Mouse (Mus musculus) skeletal muscle tissue, adult 2 months (tissue): ENCODE results near the gene Duox2.
"Not testable (repeated sequence)": the region's sequence is repeated elsewhere in the genome, so short reads cannot be mapped to it uniquely, and the experiment has no call there.

Experiments used
- DNase-seq: peaks from one replicate; pipeline ENCODE4 v3.0.0-alpha.2; 2012; ENCODE audit warnings: low read depth, low spot score

Gene Duox2

GRCm38 (mm10) chr2:122298096-122298499 lies at the start of gene Duox2:
TSS of gene Duox2 (minus strand) at chr2:122298449.
- DNase-seq: no peak

GRCm38 (mm10) chr2:122347257-122347656 lies 49.0 kb upstream of the Duox2 start:
- DNase-seq: no peak

- DNase-seq: not testable (repeated sequence)
Measured at GRCm38 (mm10) chr2:122346164-122346563, 47.9 kb upstream of the Duox2 start.

GRCm38 (mm10) chr2:122345106-122345893 lies 47.1 kb upstream of the Duox2 start:
- DNase-seq: no peak

DNA sequence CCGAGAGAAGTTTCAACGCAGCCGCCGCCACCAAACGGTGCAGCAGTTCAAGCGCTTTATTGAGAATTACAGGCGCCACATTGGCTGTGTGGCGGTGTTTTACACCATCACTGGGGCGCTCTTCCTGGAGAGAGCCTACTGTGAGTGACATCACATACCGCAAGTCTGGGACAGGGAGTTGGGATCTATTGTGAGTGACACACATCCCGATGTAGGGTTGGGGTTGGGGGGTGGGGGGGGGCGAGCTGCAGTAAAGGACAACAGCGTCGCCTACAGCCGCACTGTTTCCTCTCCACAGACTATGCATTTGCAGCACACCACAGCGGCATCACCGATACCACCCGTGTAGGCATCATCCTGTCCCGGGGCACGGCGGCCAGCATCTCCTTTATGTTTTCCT lies 39.0 kb upstream of the Duox2 start:
- no peak for DNase-seq

- DNase-seq: peak; percentile 19
Measured at GRCm38 (mm10) chr2:122334170-122334569, 35.9 kb upstream of the Duox2 start.

GRCm38 (mm10) chr2:122332222-122332621 lies 34.0 kb upstream of the Duox2 start:
- DNase-seq: no peak

GRCm38 (mm10) chr2:122330317-122330716 lies 32.1 kb upstream of the Duox2 start:
- DNase-seq: not testable (repeated sequence)

DNA sequence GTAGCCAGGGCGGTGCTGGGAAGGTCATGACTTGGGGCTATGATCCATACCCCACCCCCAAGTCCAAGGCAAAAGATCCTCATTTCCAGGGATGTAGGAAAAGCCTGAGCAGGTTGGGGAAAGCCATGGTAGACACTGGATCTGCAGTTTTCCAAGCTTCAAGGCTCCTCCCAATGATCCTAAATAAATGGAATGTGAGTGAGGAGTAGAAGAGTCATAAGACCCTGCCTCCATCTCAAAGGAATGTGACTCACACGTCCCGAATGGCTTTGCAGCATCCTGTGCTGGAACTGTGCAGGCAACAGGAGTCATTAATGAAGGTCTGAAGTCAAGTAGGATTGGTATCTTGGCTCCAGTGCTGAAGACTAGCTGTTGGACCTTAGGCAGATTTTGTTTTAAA lies 29.7 kb upstream of the Duox2 start:
- peak; percentile 21 for DNase-seq

DNA sequence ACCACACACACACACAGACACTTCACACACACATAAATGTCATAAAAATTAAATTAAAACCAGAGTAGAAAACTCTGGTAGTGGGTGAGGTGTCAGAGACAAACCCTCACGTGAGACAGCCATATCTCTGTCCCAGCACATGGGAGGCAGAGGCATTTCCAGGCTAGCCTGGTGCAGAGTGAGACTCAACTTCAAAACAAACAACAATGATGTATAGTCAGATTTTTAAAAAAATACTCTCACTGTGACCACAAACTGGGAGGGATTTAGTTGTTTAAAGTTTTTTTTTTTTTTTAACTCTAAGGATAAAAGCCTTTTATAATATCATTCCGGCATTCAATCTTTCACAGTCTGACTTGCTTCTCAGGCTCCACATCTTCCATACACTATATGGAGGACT lies 27.1 kb upstream of the Duox2 start:
- no peak for DNase-seq

DNA sequence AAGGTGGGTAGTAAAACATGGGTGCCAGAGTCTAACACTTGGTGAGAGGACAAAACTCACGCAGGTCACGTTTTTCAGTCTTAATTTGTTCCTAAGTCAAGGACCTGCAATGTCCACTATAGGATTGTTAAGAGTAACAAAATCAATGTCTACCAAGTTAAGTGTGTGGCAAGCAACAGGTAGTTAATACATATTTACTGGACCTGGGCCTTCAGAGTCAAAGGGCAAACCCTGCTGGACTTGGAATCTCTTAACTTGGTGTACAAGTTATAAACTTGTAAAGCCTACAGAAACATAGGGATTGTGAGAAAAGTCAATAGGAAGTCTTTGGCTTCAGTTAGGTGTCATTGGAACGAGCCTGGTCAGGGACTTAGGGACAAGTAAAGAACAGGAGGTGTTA lies 26.3 kb upstream of the Duox2 start:
- no peak for DNase-seq

DNA sequence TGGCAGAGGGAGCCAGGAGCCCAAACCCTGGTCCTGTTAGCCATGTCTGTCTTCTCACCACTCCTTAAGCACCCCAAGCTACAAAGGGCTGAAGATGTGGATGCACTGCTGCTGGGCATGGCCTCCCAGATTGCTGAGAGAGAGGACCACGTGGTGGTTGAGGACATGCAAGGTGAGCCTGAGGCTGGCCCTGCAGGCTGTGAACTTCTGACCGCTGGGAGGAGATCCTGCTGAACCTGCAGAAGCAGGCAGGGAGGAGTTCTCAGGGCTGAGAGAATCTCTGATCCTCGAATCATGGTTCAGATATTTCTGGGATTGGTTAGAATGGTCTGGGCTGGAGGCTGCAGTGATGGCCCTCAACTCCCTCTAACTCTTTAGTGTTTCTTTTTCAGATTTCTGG lies 25.7 kb upstream of the Duox2 start:
- DNase-seq: no peak

GRCm38 (mm10) chr2:122317384-122317783 lies 19.1 kb upstream of the Duox2 start:
- DNase-seq: peak; percentile 28

DNA sequence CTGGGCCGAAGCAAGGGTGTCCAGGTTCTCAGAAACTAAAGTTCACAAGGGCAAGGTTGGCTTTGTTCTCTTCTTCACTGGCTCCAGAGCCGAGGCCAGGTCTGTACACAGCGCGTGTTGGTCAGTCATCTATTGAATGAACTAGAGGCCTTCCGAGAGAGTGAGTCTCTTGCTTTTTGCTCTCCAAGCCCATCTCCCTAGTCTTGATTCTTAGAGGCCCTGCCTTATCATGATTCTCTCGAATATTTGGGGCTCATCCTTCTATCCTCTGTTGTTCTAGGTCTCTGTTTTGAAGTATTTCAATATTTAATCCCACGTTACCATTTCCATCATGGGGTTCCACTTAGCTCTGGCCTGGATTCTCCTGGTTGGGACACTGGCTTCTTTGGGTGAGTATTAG lies 17.1 kb upstream of the Duox2 start, which contains the start of gene Duox1:
TSS of gene Duox1 (plus strand) at position 301 of the 400 bp plus-strand sequence.
- no peak for DNase-seq

DNA sequence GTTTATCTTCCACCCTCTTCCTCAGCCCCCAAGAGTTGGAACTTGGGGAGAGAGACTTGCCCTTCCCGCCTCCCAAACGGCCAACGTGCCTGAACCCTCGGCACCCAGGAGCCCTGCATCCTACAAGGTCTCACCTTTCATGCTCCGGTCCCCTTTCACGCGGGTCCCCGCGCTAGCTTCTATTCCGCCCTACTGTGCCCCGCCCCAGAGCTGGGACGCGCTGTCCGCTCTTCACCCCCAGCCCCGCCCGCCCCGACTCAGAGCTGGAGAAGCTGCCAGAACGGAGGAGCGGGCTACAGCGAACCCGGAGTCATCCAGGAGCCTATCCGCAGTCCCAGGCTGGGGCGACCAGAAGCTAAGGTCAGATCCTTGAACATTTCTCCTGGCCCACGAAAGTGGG lies 15.3 kb upstream of the Duox2 start, which contains the start of gene Duoxa1:
TSS of gene Duoxa1 (minus strand) at position 195 of the 400 bp plus-strand sequence.
- DNase-seq: no peak

- DNase-seq: no peak
Measured at GRCm38 (mm10) chr2:122312722-122313417, 14.6 kb upstream of the Duox2 start.

DNA sequence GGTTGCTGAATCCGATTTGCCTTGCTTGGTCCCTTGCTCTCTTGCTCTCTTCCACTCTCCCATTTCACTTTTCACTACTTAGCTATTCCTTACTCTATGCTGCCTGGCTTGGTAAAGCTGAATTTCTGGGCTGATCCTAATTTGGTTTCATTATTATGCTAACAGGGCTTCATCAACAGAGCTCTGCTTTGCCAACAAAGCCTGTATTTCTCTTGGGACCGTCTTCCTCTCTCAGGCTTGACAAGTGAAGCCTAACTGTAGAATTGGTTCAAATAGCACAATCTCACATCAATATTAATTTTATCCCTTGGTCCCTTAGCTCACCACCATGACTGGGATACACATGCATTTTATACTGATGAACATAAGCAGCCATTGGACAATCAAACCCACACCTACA lies 13.3 kb upstream of the Duox2 start:
- DNase-seq: no peak

DNA sequence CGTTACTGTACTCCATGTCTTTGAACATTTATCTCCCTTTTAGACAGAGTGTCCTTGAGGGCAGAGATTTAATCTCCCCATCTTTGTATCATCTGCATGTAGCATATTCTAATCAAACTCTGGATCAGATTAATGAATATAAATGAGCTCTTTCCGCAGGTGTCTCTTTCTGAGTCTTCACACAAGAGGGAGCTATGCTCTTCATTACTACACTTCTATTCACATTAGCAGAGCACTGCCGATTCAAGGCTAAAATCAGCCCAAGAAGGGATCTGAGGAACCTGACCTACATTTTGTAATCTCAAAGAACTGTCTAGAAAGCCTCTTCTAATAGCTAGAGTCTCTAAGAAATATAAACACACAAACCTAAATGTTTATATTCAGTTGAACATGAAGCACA lies 11.4 kb upstream of the Duox2 start:
- DNase-seq: no peak

GRCm38 (mm10) chr2:122306184-122306583 lies 7.9 kb upstream of the Duox2 start:
- DNase-seq: no peak

DNA sequence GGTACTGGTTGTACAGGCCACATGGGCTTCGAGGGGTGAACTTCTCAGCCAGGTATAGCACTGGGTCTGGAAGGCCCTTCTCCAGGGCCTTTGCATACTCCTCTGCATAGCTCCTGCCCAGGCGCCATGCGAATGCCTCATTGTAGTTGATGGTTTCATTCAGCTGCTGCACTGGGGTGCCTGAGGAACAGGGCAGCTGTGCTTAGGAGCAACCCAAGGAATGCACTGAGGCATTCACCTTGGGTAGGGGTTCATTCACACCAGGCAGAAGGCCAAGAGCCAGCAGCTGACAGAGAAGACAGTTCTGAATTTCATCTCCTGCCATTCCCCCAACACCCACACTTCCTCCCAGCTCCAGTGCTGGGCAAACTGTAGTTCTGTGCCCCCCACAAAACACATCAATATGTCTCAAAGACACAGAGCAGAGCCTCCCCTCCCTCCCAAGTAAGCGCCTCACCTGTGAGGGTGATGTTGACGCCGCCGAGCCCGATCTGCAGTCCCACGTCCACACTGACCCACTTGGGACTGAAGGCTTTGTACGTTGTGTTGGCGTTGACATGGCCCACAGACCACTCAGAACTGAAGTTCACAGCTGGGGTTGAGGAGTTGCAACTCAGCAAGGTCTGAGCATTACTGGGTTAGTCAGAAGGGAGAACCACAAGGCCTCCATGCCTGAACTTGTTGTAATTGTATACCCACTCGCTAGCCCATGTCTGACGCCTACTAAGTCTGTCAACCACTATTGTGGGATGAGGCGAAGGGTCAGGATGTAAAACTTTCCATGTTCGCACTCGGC lies 7.0 kb upstream of the Duox2 start:
- no peak for DNase-seq

- no peak for DNase-seq
Measured at GRCm38 (mm10) chr2:122304544-122304943, 6.3 kb upstream of the Duox2 start.
